Mouse (Mus musculus) kidney, adult 8-10 months (tissue): ENCODE data around the gene Kcnq1.

Experiments
- DNase-seq, 2 experiments: peaks; one replicate each; pipeline ENCODE4 v3.0.0; 2022

Gene Kcnq1

DNA sequence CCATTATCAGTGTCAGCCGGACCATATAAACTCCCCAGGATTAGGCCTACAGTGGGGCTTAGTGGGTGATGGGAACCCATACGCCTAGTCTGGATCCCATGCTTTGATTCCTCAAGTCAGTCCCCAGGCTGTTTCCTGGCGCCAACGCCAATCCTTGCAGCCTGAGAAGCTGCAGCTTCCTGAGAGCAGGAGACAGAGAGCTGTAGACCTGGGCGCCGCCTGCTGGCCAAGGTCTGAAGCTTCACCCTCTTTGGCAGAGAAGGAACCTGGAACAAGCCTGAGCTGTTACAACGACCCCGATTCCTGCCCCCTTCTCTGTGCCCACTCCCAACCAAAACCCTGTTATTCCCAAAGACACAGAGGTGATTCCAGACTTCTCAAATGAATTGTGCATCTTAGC is 363.8 kb downstream of the Kcnq1 start:
- DNase-seq = peak; percentile 61 to 68

DNA sequence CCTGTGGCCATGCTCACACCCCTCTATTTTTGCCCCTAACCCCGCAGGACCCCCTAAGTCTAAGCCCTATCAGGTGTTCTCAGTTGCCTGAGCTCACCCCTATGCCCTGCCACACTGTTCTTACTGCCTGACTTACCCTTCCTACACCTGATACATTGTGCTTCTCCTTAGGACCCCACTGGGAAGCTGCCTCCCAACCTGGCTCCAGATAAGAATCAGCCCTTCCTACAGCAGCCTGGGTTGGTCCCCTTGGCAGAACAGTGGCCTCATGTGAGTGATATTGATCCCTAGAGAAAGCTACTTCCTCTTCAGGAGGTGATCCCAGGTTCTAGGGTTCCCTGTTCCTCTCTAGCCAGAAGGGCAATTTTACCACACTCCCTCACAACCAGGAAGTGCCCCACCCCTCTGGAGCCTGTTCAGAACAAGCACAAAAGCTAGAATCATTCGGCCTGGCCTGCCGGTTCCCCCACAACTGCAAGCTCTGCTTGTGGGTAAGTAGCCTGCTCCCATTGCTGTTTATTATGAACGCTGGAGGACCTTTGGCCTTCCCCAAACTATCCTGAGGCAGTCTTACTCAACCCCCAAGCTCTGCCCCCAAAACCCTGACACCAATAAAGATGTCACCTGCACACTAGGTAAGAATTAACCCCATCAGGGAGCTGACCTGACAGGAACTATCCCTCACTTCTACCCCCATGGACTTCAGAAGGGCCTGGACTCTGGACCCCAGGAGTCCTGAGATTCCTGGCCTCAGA is 367.4 kb downstream of the Kcnq1 start, which contains the start of gene Slc22a18:
TSS of gene Slc22a18 (plus strand) at position 390 of the 755 bp plus-strand sequence.
- DNase-seq = peak; percentile 72 to 88

DNA sequence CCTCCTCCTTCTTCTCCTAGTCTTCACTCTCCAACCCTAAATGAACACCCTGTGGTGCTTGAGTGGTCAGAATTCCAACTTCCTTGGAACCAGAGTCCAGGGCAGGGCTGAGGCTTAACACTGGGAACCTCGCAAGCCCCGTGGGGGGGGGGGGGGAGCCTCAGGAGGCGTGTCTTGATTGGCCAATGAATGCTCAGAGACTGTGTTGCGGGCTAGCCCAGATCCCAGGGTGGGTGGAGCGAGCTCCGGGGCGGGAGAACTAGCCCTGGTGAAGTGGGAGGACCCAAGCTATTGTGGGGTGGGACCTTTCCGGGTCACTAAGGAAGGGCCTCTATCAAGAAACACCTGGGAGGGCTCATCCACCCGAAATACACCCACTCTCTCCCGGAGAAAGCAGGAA is 368.6 kb downstream of the Kcnq1 start:
- peak; percentile 70 to 75 for DNase-seq

DNA sequence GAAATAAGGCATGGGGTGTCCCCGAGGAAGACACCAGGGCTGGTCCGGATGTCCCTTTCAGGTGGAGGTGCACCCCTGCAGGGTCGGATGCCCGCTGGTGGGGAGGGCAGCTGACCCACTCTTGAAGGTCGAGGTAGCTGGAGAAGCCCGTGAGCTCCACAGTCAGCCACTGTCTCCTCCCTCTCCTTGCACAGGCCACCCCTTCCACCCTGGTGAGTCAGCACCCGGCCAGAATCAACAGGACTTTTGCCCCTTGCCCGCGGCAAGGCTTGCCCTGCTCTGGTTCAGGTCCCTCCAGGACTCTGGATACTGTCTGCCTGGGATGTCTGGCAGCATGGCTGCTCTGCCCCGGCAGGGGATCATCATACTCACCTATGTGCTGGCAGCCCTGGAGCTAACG is 369.7 kb downstream of the Kcnq1 start:
- peak; percentile 85 to 90 for DNase-seq
